Mouse (Mus musculus): ENCODE results near the gene Prpf38b. TPM values are rescaled to one million over a fixed set of nuclear protein-coding genes. Genes with fewer than 3 reads are reported as not detected.

Prpf38b gene
- polyA plus RNA-seq, 1 experiment from 2014 or later = 98.9 TPM

DNA sequence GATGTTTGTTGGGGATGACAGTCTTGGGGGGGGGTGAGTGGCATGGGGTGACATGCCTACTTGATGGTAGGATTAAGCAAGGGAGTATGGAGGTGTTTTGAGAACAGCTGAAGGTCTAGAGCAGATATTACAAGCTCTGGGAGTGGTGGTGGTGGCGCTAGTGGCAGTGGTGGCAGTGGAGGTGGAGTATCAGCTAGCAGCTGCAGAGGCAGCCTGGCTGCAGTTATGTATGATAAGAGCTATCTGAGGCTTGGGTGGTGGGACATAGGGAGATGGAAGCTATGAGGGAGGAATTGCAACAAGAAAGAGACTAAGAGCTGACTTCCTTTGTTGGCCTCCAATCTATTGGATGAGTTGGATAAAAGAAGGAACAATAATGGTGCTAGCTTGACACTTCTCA lies 10.3 kb upstream of the Prpf38b start:
- no peaks in the 10 kb centered on the region for H3K4me1 ChIP-seq (replicated peaks)
- WGBS = 89% methylated on average over 1 of the region's 1 CpGs
- H3K4me3 ChIP-seq (replicated peaks) = no peak overlapping the region
- no peaks in the 10 kb centered on the region for H3K9me3 ChIP-seq
- no peak overlapping the region for H3K27ac ChIP-seq
- ATAC-seq (ENCODE audit: insufficient number of reproducible peaks, insufficient read depth, low FRiP score, low TSS enrichment, low read depth) = no peak
- no peaks in the 10 kb centered on the region for H3K27me3 ChIP-seq
- no peaks in the 10 kb centered on the region for H3K36me3 ChIP-seq
- H3K9ac ChIP-seq (replicated peaks) = no peak overlapping the region
- no peak overlapping the region for H3K4me2 ChIP-seq

DNA sequence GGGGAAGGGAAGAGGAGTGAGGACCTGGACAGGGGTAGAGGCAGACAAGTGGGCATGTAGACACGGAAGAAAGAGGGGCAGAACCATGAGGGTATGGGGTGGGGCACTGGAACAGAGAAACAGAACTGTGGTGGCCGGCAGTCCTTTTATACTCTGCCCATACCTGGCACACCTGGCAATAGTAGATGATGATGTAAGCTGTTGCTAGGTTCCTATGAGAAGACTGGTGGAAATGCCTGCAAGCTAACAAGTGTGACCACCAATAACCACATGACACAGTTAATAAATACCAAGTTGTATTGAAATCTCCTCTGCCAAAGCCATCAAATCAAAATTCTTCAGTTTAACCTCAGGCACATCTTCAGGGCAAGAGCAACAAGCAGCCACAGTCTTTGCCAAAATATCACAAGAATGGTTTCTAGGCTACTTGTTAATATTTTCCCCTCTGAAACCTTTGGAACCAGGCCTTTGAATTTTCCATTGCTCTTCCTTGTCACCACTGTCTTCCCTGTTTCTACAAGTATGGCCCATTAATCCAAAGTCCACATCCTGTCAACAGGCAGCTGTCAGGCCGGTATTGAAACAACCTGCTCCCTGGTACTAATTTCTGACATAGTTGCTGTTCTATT lies 9.0 kb upstream of the Prpf38b start:
- Histone ChIP-seq H3K9ac (replicated peaks) (no peak overlapping the region), H3K4me2 (no peak overlapping the region), H3K27me3 (no peaks in the 10 kb centered on the region), H3K4me1 (replicated peaks) (no peaks in the 10 kb centered on the region), H3K4me3 (replicated peaks) (no peak overlapping the region), H3K27ac (no peak overlapping the region), H3K9me3 (no peaks in the 10 kb centered on the region), H3K36me3 (no peaks in the 10 kb centered on the region)
- no peak for ATAC-seq (ENCODE audit: insufficient number of reproducible peaks, insufficient read depth, low FRiP score, low TSS enrichment, low read depth)
- WGBS = 88% methylated on average over 3 of the region's 3 CpGs

DNA sequence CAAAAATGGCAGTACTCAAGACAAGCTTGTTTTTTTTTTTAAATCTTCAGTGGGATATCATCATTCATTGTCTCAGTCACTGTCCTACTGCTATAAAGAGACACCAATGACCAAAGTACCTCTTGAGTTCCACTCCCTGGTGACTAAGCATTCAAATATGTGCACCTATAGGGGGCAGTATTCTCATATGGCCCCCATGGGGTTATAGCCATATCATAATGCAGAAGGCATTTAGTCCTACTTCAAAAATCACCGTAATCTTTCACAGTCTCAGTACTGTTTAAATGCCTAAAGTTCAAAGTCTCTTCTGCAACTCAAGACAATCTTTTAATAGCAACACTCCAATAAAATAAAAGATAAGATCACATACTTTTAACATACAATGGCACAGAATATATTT lies 7.3 kb upstream of the Prpf38b start:
- H3K27ac ChIP-seq = no peak overlapping the region
- no peaks in the 10 kb centered on the region for H3K4me1 ChIP-seq (replicated peaks)
- H3K27me3 ChIP-seq = no peaks in the 10 kb centered on the region
- no peaks in the 10 kb centered on the region for H3K9me3 ChIP-seq
- ATAC-seq (ENCODE audit: insufficient number of reproducible peaks, insufficient read depth, low FRiP score, low TSS enrichment, low read depth) = no peak
- H3K4me3 ChIP-seq (replicated peaks) = no peak overlapping the region
- H3K4me2 ChIP-seq = no peak overlapping the region
- WGBS = 95% methylated on average over 1 of the region's 1 CpGs
- H3K9ac ChIP-seq (replicated peaks) = no peak overlapping the region
- no peaks in the 10 kb centered on the region for H3K36me3 ChIP-seq

DNA sequence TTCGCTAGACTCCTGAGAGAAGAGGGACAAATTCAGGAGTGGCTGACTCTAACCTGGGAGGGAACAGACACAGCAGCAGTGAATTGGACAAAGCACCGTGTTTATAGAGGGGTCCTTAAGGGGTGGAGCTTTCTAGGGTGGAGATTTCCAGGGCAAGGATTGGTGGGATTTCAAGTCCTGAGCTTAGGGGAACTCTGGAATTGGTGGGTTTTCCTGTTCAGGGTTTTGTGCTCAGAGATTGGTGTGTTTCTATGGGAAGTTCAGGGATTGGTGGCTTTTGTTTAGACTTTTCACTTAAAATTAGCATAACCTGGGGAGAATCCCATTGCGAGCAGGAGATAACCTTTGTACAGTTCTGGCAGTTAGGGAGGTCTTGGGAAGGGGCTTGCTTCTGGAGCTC lies 6.5 kb upstream of the Prpf38b start:
- Histone ChIP-seq H3K36me3 (no peaks in the 10 kb centered on the region), H3K4me1 (replicated peaks) (no peaks in the 10 kb centered on the region), H3K27ac (no peak overlapping the region), H3K9me3 (no peaks in the 10 kb centered on the region), H3K4me2 (no peak overlapping the region), H3K9ac (replicated peaks) (no peak overlapping the region), H3K4me3 (replicated peaks) (no peak overlapping the region), H3K27me3 (no peaks in the 10 kb centered on the region)
- 64% methylated on average over 3 of the region's 3 CpGs for whole genome bisulfite sequencing
- no peak for ATAC-seq (ENCODE audit: insufficient number of reproducible peaks, insufficient read depth, low FRiP score, low TSS enrichment, low read depth)

DNA sequence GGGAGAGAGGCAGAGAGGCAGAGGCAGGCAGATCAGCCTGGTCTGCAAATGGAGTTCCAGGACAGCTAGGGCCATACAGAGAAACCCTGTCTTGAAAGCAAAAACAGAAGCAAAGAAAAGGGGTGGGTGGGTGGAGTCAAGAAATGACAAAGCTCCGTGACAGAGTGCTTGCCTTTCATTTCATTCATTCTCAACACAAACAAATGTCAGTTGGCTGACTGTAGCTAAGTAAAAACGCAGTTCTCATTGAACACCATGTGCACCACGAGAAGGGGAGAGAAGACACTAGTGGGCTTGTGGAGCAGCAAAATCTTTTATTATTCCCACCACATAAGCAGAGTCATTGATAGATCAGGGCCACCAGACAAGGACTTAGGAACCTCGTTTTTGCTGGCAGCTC lies 5.3 kb upstream of the Prpf38b start:
- Histone ChIP-seq H3K4me2 (no peak overlapping the region), H3K9me3 (no peaks in the 10 kb centered on the region), H3K27ac (no peak overlapping the region), H3K36me3 (no peaks in the 10 kb centered on the region), H3K9ac (replicated peaks) (no peak overlapping the region; the same call in 1 of the 2 replicates), H3K4me3 (replicated peaks) (no peak overlapping the region), H3K4me1 (replicated peaks) (no peaks in the 10 kb centered on the region), H3K27me3 (no peaks in the 10 kb centered on the region)
- ATAC-seq (ENCODE audit: insufficient number of reproducible peaks, insufficient read depth, low FRiP score, low TSS enrichment, low read depth) = no peak
- 58% methylated on average over 4 of the region's 4 CpGs for WGBS

DNA sequence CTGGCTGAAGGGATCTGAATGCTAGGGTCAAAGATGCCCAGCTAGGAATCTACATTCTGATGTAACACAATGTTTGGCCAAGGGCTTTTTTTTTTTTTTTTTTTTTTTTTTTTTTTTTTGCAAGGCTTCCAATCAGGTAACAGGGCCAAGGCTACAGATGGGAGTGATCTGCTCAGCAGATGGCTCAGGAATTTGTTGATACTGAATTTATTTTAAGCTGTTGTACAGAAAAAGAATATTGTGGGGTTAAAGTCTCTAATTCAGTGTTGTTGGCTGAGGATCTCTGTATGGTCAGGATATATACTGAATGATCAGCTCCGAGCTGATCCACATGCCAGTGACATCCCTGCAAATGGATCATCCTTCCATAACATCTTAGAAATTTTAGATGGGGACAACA lies 4.5 kb upstream of the Prpf38b start:
- Histone ChIP-seq H3K36me3 (no peaks in the 10 kb centered on the region), H3K27ac (no peak overlapping the region), H3K4me3 (replicated peaks) (no peak overlapping the region), H3K9me3 (no peaks in the 10 kb centered on the region), H3K27me3 (no peaks in the 10 kb centered on the region), H3K4me2 (no peak overlapping the region), H3K9ac (replicated peaks) (no peak overlapping the region), H3K4me1 (replicated peaks) (no peaks in the 10 kb centered on the region)
- 86% methylated on average over 1 of the region's 1 CpGs for WGBS
- no peak for ATAC-seq (ENCODE audit: insufficient number of reproducible peaks, insufficient read depth, low FRiP score, low TSS enrichment, low read depth)

- Histone ChIP-seq H3K9me3 (no peaks in the 10 kb centered on the region), H3K27ac (peak overlapping the region; percentile 99), H3K4me2 (peak overlapping the region; percentile 96), H3K36me3 (peaks cover 21% of the 10 kb centered on the region), H3K4me3 (replicated peaks) (peak overlapping the region; percentile 96), H3K4me1 (replicated peaks) (peaks cover 14% of the 10 kb centered on the region), H3K27me3 (no peaks in the 10 kb centered on the region), H3K9ac (replicated peaks) (peak overlapping the region; percentile 92)
- peak; percentile 88 for ATAC-seq (ENCODE audit: insufficient number of reproducible peaks, insufficient read depth, low FRiP score, low TSS enrichment, low read depth)
- under 1% methylated on average over 44 of the region's 44 CpGs for WGBS
Observed at GRCm38 (mm10) chr3:108911081-108911547, 413 bp downstream of the Prpf38b start.

DNA sequence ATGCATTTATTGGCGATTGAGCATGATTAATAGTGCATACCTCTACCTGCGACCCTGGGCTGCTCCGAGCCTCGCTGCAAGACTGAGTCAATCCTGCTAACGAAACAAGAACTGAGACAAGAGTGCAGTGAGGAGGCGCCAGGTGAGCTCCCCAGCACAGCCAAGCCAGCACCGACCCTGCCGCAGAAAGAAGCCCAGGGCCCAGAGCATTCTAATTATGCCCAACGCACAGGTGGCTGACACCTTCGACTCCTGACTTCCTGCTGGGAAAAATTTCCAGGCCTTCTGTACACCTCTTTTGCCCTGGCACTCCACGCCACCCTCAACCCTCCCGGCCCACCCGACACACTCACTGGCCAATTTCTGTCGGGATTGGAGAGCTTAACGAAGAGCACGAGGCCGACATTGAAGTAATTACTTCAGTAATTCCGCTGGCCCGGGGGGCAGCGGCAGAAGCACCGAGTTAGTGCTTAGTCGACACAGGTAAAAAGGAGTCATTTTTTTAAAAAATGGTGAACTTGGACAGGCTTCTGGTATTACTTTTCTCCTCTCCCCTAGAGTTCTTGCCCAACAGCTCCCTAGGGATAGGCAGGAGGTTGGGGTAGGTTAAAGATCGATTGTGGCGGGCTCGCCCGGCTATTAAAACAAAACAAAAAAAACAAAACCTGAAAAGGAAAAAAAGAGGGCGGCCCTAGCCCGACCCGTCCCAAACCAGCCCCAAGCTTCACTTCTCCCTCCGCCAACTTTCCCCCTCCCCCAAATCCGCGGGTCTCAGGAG lies 1.0 kb downstream of the Prpf38b start:
- Histone ChIP-seq H3K36me3 (peaks cover 26% of the 10 kb centered on the region), H3K4me1 (replicated peaks) (peaks cover 14% of the 10 kb centered on the region), H3K4me3 (replicated peaks) (peak overlapping the region; percentile 96), H3K27ac (peak overlapping the region; percentile 99), H3K9me3 (no peaks in the 10 kb centered on the region), H3K27me3 (no peaks in the 10 kb centered on the region), H3K9ac (replicated peaks) (peak overlapping the region; percentile 92), H3K4me2 (peak overlapping the region; percentile 96)
- ATAC-seq (ENCODE audit: insufficient number of reproducible peaks, insufficient read depth, low FRiP score, low TSS enrichment, low read depth) = no peak
- under 1% methylated on average over 32 of the region's 32 CpGs for WGBS

DNA sequence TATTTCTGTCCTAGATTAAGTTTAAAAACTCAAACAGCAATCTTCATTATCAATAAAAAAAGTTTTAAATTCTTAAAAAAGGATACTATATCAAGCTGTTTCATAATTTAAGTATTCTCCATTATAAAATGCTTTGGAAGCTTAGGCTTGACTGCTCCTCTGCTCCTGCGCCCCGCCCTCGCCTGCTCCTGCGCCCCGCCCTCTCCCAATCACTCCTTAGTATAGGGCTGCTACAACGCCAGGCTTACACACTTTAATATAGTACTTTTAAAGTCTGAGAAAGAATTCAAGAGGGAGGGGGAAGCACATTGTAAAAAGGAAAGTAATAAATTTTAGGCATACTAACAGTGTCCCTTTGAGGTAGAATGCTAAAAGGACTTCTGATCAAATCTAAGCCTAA lies 8.6 kb downstream of the Prpf38b start:
- no peaks in the 10 kb centered on the region for H3K4me1 ChIP-seq (replicated peaks)
- no peak overlapping the region for H3K27ac ChIP-seq
- no peaks in the 10 kb centered on the region for H3K9me3 ChIP-seq
- no peak overlapping the region for H3K4me2 ChIP-seq
- no peak overlapping the region for H3K9ac ChIP-seq (replicated peaks)
- WGBS = 91% methylated on average over 6 of the region's 6 CpGs
- H3K27me3 ChIP-seq = no peaks in the 10 kb centered on the region
- H3K36me3 ChIP-seq = peaks cover 77% of the 10 kb centered on the region
- no peak overlapping the region for H3K4me3 ChIP-seq (replicated peaks)
- ATAC-seq (ENCODE audit: insufficient number of reproducible peaks, insufficient read depth, low FRiP score, low TSS enrichment, low read depth) = no peak

- Histone ChIP-seq H3K4me1 (replicated peaks) (no peaks in the 10 kb centered on the region), H3K27ac (no peak overlapping the region), H3K4me2 (no peak overlapping the region), H3K9me3 (no peaks in the 10 kb centered on the region), H3K4me3 (replicated peaks) (no peak overlapping the region), H3K36me3 (peaks cover 68% of the 10 kb centered on the region), H3K9ac (replicated peaks) (no peak overlapping the region), H3K27me3 (no peaks in the 10 kb centered on the region)
- no peak for ATAC-seq (ENCODE audit: insufficient number of reproducible peaks, insufficient read depth, low FRiP score, low TSS enrichment, low read depth)
- 60% methylated on average over 2 of the region's 2 CpGs for WGBS
Observed at GRCm38 (mm10) chr3:108902038-108902437, 9.5 kb downstream of the Prpf38b start.

DNA sequence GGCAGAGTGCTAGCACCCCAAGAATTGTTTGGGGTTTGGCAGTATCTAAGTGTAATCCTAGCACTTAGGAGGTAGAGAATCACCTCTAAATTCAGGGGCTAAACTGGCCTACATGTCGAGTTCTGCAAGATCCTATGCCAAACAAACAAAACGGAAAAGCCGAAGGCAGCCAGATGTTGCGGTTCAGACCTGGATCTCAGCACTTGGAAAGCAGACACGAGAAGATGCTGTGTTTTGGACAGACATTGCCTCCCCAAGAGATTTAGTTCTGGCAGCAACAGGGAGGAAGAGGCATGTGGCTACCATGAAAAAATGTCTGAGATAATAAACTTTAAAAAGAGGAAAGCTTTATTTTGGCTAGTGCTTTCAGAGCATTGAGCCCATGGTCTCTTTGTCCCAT lies 10.8 kb downstream of the Prpf38b start:
- peaks cover 57% of the 10 kb centered on the region for H3K36me3 ChIP-seq
- WGBS = 86% methylated on average over 5 of the region's 5 CpGs

More for the DNA sequence above, 10.8 kb downstream of the Prpf38b start:
- H3K9me3 ChIP-seq = no peaks in the 10 kb centered on the region
- H3K27me3 ChIP-seq = no peaks in the 10 kb centered on the region
- H3K4me1 ChIP-seq (replicated peaks) = no peaks in the 10 kb centered on the region
- no peak overlapping the region for H3K4me2 ChIP-seq
- H3K27ac ChIP-seq = no peak overlapping the region
- ATAC-seq (ENCODE audit: insufficient number of reproducible peaks, insufficient read depth, low FRiP score, low TSS enrichment, low read depth) = no peak
- H3K4me3 ChIP-seq (replicated peaks) = no peak overlapping the region
- no peak overlapping the region for H3K9ac ChIP-seq (replicated peaks)

Data from limb, embryonic 12.5 days (tissue).